Mouse (Mus musculus) lung, adult 2 months (tissue): ENCODE measurements around the gene Etfdh.
A peak's percentile ranks its signal among the peaks of the same experiment; 100 is the strongest.

Source experiments
- CTCF ChIP-seq: fragments of 200-500 bp; IDR thresholded peaks from 2 replicates; pipeline ENCODE4 v1.5.1; 2011; ENCODE audit warnings: mild to moderate bottlenecking, low read length, control low read depth; ENCODE audit not compliant: insufficient read depth
- POLR2A ChIP-seq: fragments of 200-500 bp; IDR thresholded peaks from 2 replicates; pipeline ENCODE4 v1.6.1; 2011; ENCODE audit warnings: low read depth, mild to moderate bottlenecking, control low read depth, low read length, borderline replicate concordance; ENCODE audit errors: extremely low read depth

- TF ChIP-seq CTCF = no peak
- TF ChIP-seq POLR2A = peak; percentile 73; the same call in 1 of the 2 replicates
These were observed 38.2 kb downstream of the Etfdh start, which contains the start of gene Ppid for GRCm38 (mm10) chr3:79590863-79591792.
